Mouse (Mus musculus): ENCODE results near the gene Loxl1.
"Not testable (repeated sequence)": the region's sequence is repeated elsewhere in the genome, so short reads cannot be mapped to it uniquely, and the experiment has no call there.

The Loxl1 gene

DNA sequence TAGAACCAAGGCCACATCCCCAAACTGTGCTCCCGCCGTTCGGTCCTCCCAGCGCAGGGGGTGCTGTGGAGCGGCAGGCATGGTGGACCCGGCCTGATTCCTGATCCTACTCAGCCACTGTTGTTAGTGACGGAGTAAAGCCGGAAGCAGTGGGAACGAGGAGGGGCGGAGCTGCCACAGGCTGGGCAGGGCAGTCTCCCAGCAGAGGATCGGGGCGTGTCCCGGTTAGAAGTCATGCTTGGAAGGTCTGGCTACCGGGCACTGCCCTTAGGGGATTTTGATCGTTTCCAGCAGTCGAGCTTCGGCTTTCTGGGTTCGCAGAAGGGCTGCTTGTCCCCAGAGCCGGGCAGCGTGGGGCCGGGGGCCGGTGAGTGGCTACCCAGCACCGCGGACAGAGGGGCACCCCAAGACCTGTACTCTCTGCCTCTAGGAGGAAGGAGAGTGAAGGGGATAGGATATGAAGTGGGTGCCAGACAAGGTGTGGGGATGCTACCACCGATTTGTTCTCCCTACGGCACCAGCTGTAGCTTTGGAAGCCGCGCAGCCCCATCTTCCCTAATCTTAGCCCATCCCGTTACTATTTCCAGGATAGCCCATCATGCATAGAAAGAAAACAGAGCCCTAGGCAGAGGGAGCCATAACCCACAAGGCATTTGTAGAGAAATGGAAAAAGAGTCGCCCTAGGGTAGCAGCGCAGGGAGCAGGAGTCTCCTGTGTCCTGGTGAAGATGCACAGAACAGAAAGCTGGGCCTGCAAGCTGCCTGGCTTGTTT, 59.8 kb downstream of the Loxl1 start, which contains the start of gene Stoml1:
TSS of gene Stoml1 (plus strand) at position 132 of the 772 bp plus-strand sequence.
- DNase-seq (ENCODE audit: low read depth in 1 of 2, low spot score in 2 of 2): peak; percentile 93 to 94

DNA sequence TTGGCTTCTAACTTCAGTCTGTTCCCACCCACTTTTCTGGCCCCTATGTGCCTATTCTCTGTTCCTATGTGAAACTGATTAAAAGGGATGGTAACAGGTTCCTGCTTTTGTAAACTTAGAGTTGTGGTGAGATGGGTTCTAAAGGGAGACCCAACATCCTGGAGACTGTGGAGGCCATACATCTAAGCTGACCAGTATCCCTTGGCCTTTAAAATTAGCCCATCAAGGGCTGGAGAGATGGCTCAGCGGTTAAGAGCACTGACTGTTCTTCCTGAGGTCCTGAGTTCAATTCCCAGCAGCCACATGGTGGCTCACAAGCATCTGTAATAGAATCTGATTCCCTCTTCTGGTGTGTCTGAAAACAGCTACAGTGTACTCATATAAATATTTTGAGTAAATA, 62.3 kb downstream of the Loxl1 start:
- DNase-seq (ENCODE audit: low read depth in 1 of 2, low spot score in 2 of 2): not testable (repeated sequence)

DNA sequence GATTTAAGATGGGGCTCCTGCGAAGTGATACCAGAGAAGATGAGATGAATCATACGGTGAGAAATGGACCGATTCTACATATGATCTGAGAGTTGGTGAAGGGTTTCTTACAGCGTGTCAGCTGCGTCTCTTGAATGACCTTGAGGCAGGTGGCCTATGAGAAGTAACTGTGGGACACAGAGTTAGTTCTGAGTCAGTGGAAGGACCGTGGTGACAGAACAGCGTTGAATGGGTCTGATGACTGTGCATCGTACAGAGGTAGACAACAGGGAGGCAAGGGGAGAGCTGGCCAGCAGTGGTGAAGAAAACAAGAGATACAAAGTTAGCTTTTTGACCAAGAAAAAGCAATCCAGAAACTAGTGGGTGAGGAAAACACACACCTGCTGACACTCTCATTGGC, 62.7 kb downstream of the Loxl1 start:
- DNase-seq (ENCODE audit: low read depth in 1 of 2, low spot score in 2 of 2): no peak

DNA sequence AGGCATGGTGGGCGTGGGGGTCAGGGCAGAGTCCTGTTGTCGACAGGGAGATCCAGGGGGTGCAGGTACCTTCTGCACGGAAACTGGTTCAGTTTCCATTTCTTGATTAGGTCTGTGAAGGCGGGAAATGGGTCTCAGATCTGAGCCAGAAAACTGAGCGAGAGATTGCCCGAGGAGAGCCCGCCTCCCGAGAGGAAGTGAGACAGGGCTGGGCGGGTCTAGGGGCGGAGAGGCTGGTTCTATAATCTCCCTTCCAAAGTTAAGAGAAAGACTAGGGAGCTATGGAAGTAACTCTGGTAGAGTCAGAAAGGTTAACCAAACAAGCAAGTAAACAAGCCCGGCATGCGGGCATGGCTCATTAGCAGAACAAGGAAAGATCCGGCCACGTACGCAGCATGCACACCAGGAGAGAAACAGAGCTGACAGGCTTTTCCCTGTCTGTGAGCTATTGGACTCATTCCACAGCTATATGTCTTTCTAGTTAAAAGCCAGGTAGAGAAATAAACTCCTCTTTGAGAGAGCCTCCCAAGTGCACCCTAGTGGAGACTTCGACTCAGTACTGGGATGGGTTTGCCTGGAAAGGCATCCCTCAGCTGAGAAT, 63.3 kb downstream of the Loxl1 start, which contains the start of gene Pml:
TSS of gene Pml (minus strand) at position 195 of the 601 bp plus-strand sequence.
- peak in 1 of 2 experiments; percentile 34 for DNase-seq (ENCODE audit: low read depth in 1 of 2, low spot score in 2 of 2)

DNA sequence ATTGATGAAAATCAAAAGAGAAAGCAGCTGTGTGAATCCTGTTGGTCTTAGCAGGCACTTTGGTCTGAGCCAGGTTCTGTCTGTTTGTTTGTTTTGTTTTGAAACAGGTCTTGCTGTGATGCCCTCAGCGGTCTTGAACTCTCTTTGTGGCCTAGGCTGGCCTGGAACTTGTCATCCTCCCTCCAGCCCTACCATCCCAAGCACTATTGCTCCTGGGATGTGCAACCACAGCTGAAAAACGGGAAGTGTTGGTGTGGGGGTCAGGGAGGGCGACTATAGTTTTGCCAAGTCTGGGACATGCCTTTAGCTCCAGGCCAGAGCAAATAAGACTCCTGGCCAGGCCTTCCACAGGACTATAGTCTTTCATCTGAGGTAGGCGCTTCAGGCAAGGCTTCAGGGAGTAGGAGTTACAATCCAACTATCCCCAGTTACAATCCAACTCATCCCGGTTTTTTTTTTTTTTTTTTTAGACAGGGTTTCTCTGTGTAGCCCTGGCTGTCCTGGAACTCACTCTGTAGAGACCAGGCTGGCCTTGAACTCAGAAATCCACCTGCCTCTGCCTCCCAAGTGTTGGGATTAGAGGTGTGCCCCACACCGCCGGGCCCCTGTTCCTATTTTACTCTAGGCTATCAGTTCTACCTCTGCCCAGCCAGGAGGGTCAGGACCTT, 64.1 kb downstream of the Loxl1 start:
- no peak for DNase-seq (ENCODE audit: low read depth in 1 of 2, low spot score in 2 of 2)

GRCm38 (mm10) chr9:58247064-58247759, 65.8 kb downstream of the Loxl1 start:
- DNase-seq (ENCODE audit: low read depth in 1 of 2, low spot score in 2 of 2): peak in 1 of 2 experiments; percentile 61

DNA sequence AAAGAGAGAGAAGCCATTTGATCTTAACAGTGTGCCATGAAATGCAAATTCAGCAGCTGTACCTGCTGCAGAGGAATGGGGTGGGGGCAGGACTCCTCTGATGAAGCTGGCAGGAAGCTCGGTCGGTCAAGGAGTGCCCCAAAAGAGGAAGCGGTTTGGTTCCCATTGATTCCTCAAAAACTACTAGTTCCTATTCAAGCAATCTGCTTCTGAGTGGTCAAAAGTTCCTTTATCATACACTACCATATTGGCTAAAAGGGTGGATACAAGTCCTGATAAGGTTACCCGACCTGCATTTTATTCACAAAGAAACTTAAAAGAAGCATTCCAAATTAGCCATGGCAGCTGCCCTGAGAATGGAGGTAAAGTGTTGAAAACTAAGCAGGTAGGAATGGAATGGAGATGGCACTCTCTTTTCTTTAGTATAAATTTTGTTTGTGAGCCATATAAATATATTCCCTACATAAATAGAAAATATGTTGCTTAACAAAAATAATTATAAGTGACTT, 66.8 kb downstream of the Loxl1 start:
- no peak for DNase-seq (ENCODE audit: low read depth in 1 of 2, low spot score in 2 of 2)

- no peak for DNase-seq (ENCODE audit: low read depth in 1 of 2, low spot score in 2 of 2)
Observed at GRCm38 (mm10) chr9:58243696-58244095, 69.3 kb downstream of the Loxl1 start.

GRCm38 (mm10) chr9:58242696-58243095, 70.3 kb downstream of the Loxl1 start:
- DNase-seq (ENCODE audit: low read depth in 1 of 2, low spot score in 2 of 2): no peak

- DNase-seq (ENCODE audit: low read depth in 1 of 2, low spot score in 2 of 2): no peak
Observed at GRCm38 (mm10) chr9:58241780-58242485, 71.1 kb downstream of the Loxl1 start.
